Mouse (Mus musculus) olfactory bulb, adult 2 months (tissue): ENCODE measurements around the gene Sh2d2a.

ENCODE experiments used
- CTCF ChIP-seq: fragments of 200-500 bp; IDR thresholded peaks from 2 replicates; pipeline ENCODE4 v1.5.1; 2012; ENCODE audit warnings: low read depth, mild to moderate bottlenecking, low read length, moderate library complexity; ENCODE audit not compliant: insufficient read depth
- POLR2A ChIP-seq: fragments of 200-500 bp; IDR thresholded peaks from 2 replicates; pipeline ENCODE4 v1.6.1; 2012; ENCODE audit warnings: mild to moderate bottlenecking, low read depth, low read length, moderate library complexity; ENCODE audit not compliant: insufficient read depth

DNA sequence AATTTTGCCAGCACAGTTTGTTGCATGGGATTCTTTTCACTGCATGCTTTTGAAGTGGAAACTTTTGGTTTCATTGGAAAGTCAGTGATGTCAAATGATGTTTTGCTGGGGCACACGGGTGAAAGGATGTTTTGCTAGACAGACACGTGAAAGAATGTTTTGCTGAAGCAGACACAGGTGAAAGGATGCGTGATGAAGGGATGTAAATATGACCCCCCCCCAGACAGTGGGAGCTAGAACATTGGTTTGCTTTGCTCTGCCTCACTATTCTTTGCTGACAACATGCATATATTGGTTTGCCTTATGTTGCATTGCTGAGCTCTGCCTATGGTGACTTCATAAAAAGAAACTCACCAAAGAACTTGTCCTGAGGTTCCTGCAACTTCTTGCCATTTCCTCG is 1.6 kb upstream of the Sh2d2a start:
- TF ChIP-seq CTCF (no peak), POLR2A (no peak)
